Mouse (Mus musculus): ENCODE results near the gene Gsta2.
"Not testable (repeated sequence)": the region's sequence is repeated elsewhere in the genome, so short reads cannot be mapped to it uniquely, and the experiment has no call there.

DNA sequence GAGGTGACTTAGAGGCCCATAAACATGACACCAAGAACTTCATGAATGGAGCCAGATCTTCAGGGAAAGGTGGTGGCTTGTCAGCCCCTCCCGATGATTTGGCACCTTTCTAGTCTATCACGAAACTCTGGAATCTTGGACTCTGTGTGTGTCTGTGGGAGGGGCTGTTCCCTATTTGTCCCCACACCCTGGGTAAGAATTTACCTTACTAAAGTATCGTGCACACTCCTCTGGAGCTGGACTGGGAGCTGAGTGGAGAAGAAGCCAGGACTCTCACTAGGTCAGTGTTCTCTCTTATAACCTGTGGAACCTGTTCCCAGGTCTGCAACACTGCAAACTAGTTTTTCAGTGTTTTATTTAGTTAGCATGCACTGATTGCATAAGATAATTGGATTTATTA lies 65.9 kb downstream of the Gsta2 start, which contains the start of gene Gm10639:
- TF ChIP-seq GATA1 (IDR thresholded peaks at IDR 0.05; ENCODE audit: borderline replicate concordance, low read length); FLI1 (IDR thresholded peaks at IDR 0.05; ENCODE audit: low read length): not testable (repeated sequence)
